Mouse (Mus musculus) testis, postnatal 10 days (tissue): ENCODE measurements around the gene Chil5.
"Not testable (repeated sequence)": the region's sequence is repeated elsewhere in the genome, so short reads cannot be mapped to it uniquely, and the experiment has no call there.

Experiments
- DNase-seq: peaks from one replicate; pipeline ENCODE4 v3.0.0; 2021; ENCODE audit warnings: low spot score

Chil5 gene

GRCm38 (mm10) chr3:106032781-106033180 is at the start of gene Chil5:
Gene Chil5, minus strand, starts transcription at chr3:106032814.
- no peak for DNase-seq

- DNase-seq, result no peak
These were observed 42.2 kb upstream of the Chil5 start for GRCm38 (mm10) chr3:106074824-106075223.

- no peak for DNase-seq
These were observed 38.4 kb upstream of the Chil5 start for GRCm38 (mm10) chr3:106070994-106071393.

- peak; percentile 47 for DNase-seq
These were observed 35.1 kb upstream of the Chil5 start for GRCm38 (mm10) chr3:106067707-106068106.

- no peak for DNase-seq
These were observed 25.4 kb upstream of the Chil5 start for GRCm38 (mm10) chr3:106057966-106058365.

- no peak for DNase-seq
These were observed 19.3 kb upstream of the Chil5 start for GRCm38 (mm10) chr3:106051896-106052295.

- no peak for DNase-seq
These were observed 7.7 kb upstream of the Chil5 start for GRCm38 (mm10) chr3:106040306-106040705.

- no peak for DNase-seq
These were observed 8.5 kb downstream of the Chil5 start for GRCm38 (mm10) chr3:106024135-106024534.

GRCm38 (mm10) chr3:106021840-106022239 is 10.8 kb downstream of the Chil5 start:
- no peak for DNase-seq

- no peak for DNase-seq
These were observed 18.1 kb downstream of the Chil5 start, which contains the start of gene Pifo for GRCm38 (mm10) chr3:106014546-106014945. Gene Pifo, minus strand, starts transcription at chr3:106014646.

GRCm38 (mm10) chr3:106003360-106003759 is 29.3 kb downstream of the Chil5 start:
- not testable (repeated sequence) for DNase-seq

GRCm38 (mm10) chr3:106001416-106002370 is 30.9 kb downstream of the Chil5 start:
- no peak for DNase-seq

- DNase-seq, result no peak
These were observed 31.8 kb downstream of the Chil5 start for GRCm38 (mm10) chr3:106000707-106001375.

GRCm38 (mm10) chr3:105994730-105995129 is 37.9 kb downstream of the Chil5 start:
- DNase-seq, result no peak

GRCm38 (mm10) chr3:105991653-105992283 is 40.8 kb downstream of the Chil5 start:
- peak; percentile 69 for DNase-seq

GRCm38 (mm10) chr3:105989611-105990010 is 43.0 kb downstream of the Chil5 start:
- not testable (repeated sequence) for DNase-seq

GRCm38 (mm10) chr3:105974174-105974573 is 58.4 kb downstream of the Chil5 start:
- no peak for DNase-seq

GRCm38 (mm10) chr3:105973411-105973810 is 59.2 kb downstream of the Chil5 start, which contains the start of gene Ovgp1:
Gene Ovgp1, plus strand, starts transcription at chr3:105973711.
- no peak for DNase-seq

- no peak for DNase-seq
These were observed 60.7 kb downstream of the Chil5 start for GRCm38 (mm10) chr3:105971831-105972446.
